Mouse (Mus musculus) CH12.LX (cell line): ENCODE measurements at regions not wholly inside any gene's neighbourhood (a gene's known extent, or its start where the extent isn't known, plus 50 kb on each side); places are given as distances from the start of the nearest gene placed in this dataset.

ENCODE experiments used
- GABPA ChIP-seq: IDR thresholded peaks from 2 replicates; pipeline ENCODE4 v1.6.1; 2012; ENCODE audit warnings: low read depth, low read length, improper control_type of control experiment, inconsistent platforms; ENCODE audit not compliant: insufficient replicate concordance
- POLR2A ChIP-seq: IDR thresholded peaks from 2 replicates; pipeline ENCODE4 v1.6.1; 2011; ENCODE audit warnings: low read depth, mild to moderate bottlenecking, improper control_type of control experiment, low read length
- ZKSCAN1 ChIP-seq: IDR thresholded peaks from 2 replicates; pipeline ENCODE4 v1.6.1; 2012; ENCODE audit warnings: low read depth, inconsistent platforms, low read length, improper control_type of control experiment, borderline replicate concordance

- TF ChIP-seq GABPA: no peak
- no peak for TF ChIP-seq ZKSCAN1
- TF ChIP-seq POLR2A: no peak
These were observed 161.1 kb downstream of the Efnb2 start for GRCm38 (mm10) chr8:8499921-8500320.
